Mouse (Mus musculus) CD8-positive naive resting alpha-beta T cell, adult 2 months (primary cell): Measurements from ENCODE around the gene Coro1c.

Experiments used
- DNase-seq, 2 experiments: peaks; one replicate each; pipeline ENCODE4 v3.0.0; 2022; ENCODE audit warnings: low read depth in 2 of 2, low spot score in 2 of 2

Gene Coro1c

DNA sequence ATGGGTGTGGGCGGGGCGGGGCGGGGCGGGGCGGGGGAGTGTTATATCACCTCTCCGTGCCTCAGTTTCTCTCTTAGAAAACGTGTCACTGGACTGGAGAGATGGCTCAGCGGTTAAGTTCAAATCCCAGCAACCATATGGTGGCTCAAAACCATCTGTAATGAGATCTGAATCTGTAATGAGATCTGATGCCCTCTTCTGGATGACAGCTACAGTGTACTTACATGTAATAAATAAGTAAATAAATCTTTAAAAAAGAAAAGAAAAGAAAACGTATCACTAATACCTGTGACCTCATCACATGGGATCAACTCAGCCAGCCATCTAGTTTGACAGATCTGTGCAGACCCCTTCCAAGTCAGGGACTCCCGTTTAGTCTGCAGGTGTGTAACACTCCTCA is 21.0 kb upstream of the Coro1c start:
- no peak for DNase-seq

DNA sequence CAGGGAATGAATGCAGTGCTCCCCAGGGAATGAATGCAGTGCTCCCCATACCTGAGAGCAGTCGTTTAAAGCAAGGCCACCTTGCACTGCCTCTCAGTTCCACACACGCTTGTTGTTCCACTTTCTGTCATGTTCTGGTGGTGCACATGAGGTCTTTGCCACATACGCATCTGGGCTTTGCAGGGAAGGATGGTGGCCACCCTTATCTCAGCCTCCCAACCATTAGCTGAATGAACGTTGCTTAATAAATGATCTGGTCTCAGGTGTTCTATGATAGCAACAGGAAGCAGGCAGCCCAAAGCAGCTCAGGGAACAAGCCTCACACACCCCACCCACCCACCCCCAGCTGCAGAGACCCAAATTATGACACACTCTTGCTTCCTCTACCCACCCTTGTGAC is 16.1 kb upstream of the Coro1c start:
- DNase-seq: no peak

DNA sequence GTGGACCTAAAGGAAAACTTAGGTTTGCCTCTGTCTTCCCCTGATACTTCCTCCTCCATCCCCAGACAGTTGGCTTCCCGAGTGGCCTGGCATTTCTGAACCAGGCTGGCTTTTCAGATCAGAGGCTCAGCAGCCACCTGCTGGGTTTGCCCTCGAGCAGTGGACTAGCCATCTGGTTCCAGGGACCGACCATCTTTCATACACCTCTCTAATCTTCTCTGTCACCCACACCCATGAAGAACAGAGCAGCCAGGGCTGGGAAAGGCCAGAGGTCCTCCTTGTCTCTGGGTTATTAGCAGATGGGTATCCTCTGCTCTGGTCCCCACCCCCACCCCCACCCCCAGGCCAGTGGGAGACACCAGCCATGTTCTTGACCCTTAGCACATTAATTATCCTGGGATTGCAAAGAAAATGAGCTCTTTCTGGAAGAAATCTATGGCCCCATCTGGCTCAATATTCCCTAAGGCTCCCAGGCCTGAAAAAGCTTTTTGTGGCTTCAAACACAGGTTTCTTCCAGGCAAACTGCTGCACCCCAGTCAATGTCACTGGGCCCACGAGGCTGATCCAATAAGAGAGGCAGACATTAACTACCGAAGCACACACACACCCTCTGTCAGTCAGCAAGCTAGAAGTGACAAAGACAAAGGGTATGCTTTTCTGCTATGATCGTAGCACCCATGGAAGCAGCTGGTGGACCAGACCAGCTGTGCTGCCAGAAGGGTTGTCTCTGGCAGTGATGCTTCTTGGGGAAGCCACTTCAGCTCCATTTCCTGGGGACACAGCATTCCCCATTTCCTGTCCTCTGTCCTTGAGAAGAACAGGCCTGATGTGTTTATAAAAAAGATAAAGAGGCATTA is 13.0 kb upstream of the Coro1c start:
- DNase-seq: no peak

DNA sequence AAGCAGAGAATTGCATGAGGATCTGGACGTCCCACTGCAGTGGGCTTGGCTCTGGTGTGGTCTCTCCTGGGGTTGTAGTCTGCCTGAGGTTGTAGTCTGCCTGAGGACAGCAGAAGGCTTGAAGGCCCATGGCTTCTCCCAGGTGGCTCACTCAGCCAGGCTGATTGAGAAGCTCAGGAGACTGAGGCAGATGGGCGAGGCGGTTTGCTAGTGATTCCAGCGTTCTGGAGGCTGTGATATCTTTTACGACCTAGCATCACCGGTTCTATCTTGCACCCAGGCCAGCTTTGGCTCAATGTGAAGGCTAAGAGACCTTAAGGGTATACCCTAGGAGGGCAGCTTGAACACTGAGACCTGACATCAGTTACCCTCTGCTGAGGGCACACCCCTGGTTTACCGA is 10.5 kb upstream of the Coro1c start:
- no peak for DNase-seq

DNA sequence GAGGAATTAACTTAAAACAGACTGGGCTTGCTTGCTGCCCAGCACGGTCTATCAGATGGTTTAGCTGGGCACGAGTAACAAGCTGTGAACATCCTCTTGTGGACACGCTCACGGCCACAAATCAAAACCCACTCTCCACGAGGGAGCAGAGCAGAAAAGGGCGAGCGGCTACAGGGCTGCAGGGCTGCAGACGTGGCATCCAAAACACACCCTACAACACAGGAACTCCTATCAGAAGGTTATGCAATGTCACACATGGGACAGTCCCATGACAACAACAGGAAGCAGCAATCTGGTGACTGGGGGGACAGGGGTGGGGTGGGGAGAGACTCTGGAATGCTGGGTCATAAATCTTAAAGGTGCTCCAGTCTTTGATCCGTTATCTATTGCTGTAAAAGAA is 10.1 kb upstream of the Coro1c start:
- no peak for DNase-seq

DNA sequence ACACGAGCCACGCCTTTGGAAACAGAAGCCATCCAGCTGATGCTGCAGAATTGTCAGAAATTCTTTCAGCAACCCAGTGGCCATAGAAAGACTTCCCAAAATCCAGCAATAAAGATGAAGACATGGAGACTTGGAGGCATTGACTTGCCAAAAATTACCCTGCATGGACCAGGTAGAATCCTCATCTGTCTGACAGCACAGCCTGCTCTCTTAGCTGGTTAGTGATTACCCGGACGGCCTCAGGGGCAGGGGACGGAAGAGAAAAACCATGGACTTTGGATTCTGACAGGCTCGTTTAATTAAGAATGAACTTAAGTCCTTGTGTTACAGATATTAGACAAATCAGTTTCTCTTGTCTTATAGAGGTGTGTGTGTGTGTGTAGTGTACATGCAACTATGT is 2.1 kb upstream of the Coro1c start:
- no peak for DNase-seq

DNA sequence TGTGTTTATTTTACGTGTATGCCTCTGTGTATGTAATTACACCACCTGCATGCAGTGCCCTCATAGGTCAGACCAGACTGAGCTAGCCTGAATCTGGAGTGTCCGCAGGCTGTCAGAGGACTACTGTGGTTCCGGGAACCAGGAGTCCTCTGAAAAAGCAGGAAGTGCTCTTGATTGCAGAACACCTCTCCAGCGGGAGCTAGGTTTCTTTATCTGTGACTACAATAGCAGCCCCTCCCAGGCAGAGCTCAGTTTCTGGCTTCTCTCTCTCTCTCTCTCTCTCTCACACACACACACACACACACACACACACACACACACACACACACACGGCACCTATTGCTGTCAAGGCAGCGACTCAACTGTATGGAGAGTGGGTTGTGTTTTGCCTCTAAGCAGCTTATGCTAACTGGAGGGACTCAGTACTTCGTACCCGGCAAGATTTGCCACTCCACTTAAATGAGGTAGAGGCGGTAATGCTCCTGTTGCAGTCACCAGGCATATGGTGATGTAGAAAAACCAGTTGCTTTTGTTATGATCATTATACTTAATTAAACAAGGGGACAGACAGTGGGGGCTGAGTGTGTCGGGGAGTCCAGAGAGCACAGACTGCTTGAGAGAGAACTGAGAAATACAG is 1.6 kb upstream of the Coro1c start:
- no peak for DNase-seq

DNA sequence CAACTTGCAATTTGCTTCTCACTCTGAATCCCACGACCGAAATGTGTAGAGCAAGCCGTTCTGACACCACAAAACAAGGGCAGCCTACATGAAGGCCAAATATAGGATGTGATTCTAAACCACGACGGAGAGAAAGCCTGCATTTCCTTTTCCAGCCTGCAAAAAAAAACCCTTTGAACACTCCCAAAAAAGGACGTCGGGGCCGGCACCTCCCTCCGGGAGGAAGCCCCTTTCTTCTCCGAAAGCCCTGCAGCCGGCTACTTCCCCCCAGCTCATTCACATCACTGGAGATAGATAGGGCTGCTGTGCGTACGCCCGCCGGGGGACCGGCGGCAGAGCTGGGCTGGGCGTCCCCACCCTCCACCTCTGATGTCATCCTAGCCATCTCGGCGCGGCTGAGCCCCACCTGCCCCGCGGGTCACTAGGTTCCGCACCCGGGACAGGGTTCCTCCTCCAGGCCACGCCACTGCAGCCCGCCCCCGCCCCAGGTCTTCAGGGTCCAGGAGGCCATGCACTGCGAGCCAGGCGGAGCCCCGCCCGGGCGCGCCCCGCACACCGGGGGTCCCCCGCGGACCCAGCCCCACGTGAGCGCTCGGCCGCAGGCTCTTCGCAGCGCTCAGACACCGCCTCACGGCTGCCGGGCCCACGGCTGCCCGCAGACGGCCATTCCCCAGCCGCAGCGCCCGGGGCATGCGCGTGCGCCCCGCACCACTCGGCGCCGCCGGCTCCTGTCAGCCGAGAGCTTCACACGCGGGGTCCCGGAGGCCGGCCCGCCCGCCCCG is 581 bp downstream of the Coro1c start:
- peak; percentile 52 to 66 for DNase-seq

DNA sequence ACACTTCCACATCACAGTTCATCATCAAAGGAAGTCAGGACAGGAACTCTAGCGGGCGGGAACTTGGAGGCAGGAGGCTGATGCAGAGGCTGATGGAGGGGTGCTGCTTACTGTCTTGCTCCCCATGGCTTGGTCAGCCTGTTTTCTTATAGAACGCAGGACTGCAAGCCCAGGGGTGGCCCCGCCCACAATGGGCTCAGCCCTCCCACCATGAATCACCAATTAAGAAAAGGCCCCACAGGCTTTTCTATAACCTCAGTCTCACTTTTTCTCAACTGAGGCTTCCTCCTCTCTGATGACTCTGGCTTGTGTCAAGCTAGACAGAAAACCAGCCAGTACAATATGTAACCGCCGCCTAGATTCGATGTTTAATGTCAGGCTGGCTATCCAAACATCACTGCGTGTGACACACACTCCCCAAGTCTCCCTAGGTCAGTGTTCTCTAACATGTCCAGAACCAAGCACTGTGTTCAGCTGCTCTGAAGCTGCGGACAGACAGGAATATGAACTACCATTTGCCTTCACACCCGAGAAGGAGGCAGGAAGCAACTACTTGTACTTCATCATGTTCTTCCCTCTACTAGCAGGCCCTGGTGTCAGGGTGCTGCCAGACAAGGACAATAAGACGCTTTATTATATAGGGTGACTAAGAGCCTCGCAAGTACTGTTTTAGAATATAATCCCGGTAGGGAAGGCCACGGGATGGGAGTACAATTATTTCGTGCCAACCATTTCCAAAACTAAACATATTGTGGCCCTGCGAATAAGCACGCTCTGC is 1.4 kb downstream of the Coro1c start:
- peak; percentile 12 to 14 for DNase-seq

DNA sequence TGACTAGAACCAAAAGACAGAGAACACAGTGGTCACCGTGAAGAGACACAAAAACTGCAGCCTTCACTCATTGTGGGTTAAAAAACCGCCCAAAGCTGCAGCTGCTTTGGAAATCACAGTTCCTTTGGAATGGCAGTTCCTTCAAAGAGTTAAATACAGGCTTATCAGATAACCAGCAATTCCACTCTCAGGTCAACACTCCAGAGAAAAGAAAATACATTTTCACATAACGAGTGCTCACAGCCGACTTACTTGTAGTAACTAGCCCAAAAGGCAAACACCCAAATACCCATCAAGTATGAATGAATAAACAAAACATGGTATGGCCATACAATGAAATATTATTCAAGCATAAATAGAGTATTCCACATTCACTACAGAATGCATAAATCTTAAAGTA is 3.6 kb downstream of the Coro1c start:
- no peak for DNase-seq

DNA sequence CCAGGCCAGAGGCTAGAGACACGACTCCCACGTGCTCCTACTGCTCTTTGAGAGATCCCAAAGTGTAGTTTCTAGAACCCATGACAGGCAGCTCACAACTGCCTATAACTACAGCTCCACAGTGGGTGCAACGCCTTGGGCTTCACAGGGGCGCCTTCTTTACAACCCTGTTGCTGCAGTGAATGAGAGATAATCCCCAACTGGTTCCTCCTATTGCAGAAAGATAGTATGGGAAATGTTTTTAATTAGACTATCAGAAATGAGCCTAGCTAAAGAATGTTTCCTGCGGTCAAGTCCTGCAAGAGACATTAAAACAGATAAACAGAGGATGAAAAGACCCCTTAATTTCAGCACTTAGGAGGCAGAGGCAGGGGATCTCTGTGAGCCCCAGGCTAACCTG is 5.6 kb downstream of the Coro1c start:
- no peak for DNase-seq

DNA sequence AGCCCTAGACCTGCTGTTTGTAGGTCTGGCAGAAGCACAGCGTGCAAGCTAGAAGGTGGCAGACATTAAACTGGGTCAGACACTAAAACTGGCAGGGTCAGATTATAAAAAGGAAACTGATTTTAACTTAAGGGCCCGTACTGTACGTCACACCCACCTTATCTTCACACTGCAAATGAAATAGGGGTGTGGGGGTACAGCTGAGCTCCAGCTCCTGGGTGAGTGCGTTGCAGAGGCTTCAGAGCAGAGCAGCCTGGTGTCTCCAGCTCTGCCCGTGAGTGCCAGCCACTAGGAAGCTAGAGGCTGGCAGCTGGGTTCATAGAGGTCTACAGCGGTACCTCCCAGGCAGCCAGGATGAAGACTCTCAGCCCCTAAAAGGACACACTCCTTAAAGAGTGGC is 6.5 kb downstream of the Coro1c start:
- no peak for DNase-seq

DNA sequence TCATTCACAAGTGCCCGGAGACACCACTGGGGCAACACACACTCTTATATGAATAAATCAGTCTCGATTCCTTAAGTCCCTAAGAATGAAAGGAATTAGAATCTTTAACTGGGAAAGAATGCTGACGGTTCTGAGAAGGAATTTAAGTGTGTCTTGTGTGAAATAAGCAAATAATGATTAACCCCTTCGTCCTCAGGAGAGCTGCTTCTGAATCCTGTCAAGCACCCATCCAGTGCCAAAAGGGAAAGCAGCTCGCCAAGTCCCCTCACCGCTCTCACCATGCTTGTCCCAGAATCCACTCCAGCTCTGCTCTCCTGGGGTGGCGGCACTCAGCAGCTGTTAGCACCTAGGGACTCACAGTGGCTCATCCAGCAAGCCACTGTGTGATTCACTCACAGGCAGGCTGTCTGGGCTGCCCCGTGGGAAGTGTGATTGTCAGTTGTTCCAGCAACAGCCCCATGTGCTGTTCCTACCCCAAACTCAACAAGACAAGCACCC is 7.4 kb downstream of the Coro1c start:
- DNase-seq: no peak

DNA sequence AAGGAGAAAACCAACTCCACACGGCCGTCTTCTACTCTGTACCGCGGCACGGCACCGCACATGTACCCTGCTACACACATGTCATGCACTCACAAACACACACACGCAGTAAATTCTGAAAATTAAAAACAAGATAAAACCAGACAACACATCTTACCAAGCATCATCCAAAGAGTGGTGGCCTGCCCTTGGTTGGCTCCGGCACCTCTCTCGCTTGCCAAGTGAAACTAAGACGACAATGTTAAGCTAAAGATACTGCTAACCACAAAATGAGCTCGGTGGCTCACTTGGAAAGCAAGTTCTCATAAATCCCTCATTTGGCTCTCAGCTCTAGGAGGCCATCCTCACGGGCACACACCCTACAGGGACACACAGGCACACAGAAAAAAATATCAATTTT is 9.0 kb downstream of the Coro1c start:
- no peak for DNase-seq

DNA sequence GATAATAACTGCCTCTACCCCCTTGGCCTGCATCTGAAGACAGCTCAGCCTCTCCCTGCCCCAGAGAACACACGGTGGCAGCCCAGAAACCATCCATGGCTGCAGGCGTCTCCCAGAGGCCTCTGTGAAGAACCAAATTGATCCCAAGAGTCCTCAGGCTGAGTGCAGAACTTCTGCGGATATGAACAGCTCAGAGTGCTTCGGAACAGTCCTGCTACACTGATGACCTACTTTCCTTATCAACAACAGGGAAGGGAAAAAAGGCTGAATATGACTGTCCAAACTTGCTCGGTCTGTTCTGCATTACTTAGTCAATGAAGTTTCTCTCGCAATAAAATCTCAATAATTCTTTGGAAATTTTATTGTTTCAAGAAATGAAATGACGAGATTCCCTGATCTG is 16.6 kb downstream of the Coro1c start:
- no peak for DNase-seq

DNA sequence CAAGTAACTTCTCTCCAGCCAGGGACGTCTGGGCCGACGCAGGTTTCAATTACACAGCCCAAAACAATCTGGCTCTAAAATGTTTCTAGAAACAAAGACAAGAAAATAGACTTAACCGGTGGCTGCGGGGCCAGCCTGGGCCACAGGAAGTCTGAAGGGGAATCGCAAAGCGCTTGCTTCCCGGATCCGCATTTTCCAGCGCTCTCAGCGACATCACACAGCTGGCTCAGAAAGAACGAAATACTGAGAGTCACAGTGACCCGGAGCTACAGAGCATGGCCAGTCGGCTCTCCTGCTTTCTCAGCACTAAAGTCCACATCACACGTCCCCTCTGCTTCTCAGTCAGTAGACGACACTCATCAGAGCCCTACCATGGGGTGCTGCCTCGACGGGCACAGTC is 17.7 kb downstream of the Coro1c start:
- DNase-seq: no peak

DNA sequence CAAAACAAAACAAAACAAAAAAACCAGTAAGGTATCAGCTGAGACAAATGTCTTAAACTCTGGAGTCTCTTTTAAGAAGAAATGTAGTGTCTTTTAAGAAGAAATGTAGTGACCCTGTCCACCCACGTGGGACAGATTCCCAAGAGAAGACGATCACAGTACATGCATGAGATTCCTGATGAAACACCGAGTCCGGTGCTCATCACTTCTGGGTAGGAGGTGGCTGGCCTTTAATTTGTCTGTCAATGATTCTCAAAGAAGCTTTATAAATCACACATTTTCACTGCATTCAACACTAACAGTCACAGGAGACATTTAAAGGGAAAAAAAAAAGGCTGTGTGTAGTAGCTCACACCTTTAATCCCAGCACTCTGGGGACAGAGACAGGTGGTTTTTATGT is 18.6 kb downstream of the Coro1c start:
- no peak for DNase-seq

DNA sequence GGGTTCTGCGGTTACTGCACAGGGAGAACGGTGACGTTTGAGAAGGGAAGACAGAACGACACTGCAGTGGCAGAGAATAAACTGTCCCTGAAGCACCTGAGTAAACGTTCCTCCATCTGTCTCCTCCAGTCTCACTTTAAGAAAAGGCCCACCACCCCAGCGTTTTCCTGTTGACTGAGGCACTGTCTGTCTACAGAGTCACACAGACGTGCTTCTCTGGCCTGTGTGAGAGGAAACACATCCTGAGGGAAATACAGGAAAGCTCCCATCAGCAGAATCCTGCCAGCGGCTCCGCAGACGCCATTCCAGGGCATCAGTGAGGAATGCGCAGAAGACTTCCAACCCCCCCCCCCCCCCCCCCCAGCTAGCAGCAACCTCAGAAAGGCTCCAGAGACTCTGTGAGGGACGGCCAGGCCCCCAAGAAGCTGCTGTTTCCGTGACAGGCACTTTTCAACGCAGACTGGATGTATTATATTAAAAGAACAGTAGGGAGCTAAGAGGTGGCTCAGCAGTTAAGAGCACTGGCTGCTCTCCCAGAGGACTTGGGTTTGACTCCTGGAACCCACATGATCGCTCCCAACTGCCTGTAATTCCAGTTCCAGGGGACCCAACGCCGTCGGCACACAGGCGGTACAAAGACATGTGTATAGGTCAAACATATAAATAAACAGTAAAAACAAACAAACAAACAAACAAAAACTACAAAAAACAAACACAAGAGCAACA is 19.2 kb downstream of the Coro1c start:
- DNase-seq: no peak

DNA sequence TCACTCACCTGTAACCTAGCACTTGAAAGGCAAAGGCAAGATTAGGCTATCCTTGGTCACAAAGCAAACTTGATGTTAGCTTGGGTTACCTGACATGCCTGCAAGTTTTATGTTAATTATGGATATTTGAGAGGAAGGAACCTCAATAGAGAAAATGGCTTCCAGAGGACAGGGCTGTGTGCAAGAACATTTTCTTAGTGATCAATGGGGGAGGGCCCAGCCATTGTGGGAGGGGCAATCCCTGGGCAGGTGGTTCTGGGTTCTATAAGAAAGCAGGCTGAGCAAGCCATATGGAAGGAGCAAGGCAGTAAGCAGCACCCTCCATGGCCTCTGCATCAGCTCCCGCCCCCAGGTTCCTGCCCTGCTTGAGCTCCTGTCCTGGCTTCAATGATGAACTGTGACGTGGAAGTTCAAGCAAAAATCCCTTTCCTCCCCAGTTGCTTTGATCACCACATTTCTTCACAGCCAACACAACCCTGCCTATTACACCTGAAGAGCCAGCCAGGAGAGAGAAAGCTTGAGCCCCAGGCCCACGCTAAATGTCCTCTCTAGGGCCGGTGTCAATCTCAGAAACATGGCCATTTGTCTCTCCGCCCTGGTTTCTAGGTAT is 20.3 kb downstream of the Coro1c start:
- no peak for DNase-seq

DNA sequence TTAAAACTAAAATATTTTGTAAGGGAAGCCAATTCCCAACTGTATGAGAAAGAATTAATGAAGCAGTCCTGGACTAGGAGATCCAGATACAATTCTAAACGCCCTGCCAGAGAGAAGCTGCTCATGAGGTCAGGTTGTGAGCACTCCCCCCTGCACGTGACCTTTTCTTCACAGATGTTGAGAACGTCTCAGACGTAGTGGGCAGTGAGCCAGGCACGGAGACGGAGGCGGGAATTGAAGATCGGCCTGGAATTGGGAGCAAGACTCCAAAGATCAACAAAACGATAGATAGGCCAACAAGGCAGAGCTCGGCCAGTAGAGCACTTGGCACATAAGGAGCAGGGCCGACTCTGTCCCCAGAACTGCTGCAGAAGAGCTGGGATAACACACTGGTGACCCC is 21.4 kb downstream of the Coro1c start:
- DNase-seq: no peak
